Mouse (Mus musculus): ENCODE measurements around the gene Mvb12a.
A peak's percentile ranks its signal among the peaks of the same experiment; 100 is the strongest.

The Mvb12a gene

DNA sequence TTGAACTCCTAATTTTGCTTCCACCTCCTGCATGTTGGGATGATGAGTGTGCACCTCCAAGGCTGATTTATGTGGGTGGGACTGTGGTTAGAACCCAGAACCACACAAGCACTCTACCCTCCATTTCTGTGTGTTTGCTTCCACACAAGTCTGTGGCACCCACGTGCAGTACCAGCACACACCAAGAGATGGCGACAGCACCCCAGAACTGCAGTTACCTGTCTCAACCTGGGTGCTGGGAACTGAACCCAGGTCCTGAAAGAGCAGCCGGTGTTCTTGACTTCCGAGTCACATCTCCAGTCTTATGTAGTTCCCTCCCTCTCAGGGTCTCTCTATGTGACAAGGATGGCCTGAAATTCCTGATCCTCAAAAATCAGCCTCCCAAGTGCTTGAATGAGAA is 21.3 kb downstream of the Mvb12a start:
- DNase-seq (ENCODE audit: low spot score) = no peak

DNA sequence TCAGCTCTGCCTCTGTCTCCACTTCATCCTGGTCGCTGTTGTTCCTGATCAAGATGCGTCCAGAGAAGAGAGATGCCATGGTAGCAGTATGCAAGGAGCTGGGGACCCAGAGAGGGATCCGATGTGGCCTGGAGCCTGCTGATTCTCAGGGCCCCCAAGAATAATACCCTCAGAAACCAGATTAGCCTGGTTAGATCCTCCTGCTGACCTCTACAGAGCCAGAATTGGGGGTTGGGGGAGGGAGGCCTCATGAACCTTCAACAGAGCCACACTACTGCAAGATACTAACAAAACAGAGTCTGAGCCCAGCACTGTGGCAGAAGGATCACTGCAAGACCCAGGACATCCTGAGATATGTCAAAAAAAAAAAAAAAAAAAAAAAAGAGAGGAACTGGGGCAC is 23.8 kb downstream of the Mvb12a start, which contains the start of gene Nxnl1:
Nxnl1 (minus strand) TSS at position 101 of the 400 bp plus-strand sequence.
- DNase-seq (ENCODE audit: low spot score) = no peak

DNA sequence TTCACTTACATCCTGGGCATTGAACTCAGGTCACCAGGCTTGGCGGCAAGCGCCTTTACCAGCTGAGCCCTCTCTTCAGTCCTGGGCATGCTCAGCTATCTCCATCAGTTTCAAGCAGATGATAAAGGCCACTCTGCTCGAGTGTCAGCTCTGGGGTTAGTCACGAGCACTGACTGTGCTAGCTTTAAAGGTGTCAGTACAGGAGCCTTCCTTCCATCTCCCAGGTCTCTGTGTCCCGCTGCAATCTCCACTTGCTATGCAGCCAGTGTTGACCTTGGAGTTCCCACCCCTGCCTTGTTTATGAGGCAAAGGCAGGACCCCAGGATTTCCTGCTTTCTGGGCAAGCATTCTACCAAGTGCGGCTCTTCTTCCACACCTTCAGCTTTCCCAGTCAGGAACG is 24.9 kb downstream of the Mvb12a start:
- no peak for DNase-seq (ENCODE audit: low spot score)

DNA sequence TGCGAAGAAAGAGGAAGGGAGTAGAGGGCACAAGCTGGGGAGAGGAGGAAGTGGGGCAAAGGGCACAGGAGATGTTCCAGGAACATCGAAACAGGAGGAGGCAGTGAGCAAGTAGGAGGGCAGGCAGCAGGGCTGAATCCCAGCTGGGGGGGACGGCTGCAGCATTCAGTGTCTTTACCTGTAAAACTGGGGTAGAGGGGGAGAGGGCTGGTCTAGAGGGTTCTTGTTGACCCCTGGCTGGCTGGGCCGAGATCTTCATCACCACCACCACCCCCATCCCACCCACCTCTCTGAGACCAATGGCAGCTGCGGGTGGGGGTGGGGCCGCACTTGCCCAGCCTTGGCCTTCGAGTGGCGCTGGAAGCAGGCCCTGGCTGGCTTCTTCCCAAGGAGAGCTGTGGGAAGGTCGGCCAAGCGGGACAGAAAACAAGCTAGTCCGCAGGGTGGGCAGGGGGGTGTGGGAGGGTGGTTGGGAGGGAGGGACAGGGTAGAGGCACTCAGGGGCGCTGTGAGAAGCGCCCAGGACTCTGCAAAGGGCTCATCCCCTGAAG is 25.7 kb downstream of the Mvb12a start, which contains the start of gene Slc27a1:
Slc27a1 (plus strand) TSS at position 496 of the 551 bp plus-strand sequence.
- DNase-seq (ENCODE audit: low spot score) = peak; percentile 92

DNA sequence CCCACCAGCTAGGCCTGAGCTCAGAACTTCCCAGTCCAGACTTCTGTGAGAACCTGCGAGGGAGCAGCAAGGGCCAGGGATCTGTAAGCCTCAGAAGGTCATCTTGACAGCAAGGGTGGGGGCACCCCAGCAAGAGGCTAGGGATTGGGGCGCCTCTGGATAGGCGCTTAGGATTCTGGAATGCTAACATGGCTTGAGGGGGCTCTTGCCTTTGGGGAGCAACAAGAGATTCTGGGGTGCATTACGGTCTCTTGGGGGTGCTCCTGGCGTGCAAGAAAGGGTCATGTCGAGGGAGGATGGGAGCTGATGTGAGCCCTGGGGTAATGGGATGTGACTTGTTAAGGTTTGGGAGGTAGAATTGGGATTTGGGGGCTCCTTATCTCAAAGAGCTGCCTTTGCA is 26.2 kb downstream of the Mvb12a start:
- no peak for DNase-seq (ENCODE audit: low spot score)

DNA sequence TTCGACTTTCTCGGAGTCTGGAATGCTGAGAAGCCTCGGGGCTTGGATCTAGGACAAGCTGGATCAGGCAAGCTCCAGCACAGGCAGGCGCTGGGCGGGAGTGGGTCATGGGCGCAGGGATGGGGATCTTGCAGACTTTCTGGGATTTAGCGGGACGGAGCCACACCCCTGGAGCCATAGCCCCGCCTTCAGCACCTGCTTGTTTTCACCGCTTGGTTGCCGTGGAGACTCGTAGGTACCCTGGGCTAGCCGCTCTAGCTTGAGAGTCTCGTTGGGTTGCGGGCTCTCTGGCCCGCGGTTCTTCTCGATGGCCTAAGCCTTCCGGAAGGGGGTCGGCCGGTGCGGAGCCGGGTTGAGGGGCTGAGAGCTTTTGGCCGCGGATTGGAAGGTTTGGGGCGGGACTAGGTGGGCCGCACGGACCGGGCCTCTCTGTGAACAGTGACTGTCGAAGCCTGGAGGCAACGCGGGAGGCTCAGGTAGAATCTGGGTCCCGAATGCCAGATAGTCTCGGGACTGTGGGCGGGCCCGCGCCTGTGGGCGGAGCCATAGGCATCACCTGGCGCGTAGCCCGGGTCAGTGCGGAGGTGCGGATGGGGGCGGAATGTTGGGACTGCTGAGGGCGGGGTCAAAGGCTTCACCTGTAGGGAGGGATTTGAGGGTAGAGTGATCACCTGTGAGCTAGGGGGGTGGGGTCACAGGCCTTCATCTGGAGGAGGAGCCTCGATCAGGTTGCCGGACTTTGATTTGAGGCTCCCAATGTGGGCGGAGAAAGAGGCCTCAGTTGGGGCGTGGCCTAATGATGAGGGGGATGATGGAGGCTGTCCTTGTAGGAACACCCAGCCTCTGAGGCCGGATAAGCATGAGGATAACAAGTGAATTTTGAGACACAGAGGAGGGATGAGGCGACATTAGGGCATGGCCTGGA is 26.9 kb downstream of the Mvb12a start:
- peak; percentile 93 for DNase-seq (ENCODE audit: low spot score)

DNA sequence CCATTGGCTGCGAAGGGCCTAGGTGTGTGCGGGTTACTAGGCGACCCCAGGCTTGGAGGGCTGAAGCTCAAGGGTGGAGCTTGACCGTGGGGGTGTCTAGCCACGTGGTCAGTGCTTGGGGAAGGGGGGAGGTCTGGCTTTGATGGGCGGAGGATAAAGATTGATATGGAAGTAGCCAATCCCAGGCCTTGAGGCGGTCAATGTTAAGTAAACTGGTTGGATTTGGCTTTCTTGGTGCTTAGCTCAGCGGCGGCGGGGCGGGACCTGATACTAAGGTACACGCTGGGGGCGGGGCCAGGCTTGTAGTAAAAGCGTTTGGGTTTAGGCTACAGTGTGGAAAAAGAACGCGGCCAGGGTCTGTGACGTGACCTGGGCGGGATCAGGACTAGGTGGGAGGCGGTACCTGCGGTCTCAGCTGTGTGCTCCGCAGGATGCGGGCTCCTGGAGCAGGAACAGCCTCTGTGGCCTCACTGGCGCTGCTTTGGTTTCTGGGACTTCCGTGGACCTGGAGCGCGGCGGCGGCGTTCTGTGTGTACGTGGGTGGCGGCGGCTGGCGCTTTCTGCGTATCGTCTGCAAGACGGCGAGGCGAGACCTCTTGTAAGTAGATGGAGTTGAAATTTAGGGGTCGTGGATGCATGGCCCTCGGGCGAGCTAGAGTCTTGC is 27.7 kb downstream of the Mvb12a start:
- DNase-seq (ENCODE audit: low spot score) = peak; percentile 98

DNA sequence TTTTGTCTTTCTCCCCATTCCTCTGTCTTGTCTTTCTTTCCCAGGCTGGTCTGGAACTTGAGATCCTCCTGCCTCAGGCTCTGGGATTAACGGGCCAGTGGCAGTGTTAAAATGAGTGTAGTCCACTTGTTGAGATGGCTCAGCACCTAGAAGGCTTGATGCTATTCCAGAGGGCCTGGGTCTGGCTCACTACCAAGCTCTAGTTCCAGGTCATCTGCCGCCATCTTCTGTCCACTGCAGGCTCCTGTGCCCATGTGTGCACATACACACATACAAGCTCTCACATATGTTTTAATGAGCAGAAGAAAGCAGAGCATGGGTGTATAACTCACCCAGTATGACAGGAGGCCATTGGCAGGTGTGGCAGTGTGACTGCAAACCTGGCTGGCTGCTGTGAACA is 29.4 kb downstream of the Mvb12a start:
- DNase-seq (ENCODE audit: low spot score) = no peak

DNA sequence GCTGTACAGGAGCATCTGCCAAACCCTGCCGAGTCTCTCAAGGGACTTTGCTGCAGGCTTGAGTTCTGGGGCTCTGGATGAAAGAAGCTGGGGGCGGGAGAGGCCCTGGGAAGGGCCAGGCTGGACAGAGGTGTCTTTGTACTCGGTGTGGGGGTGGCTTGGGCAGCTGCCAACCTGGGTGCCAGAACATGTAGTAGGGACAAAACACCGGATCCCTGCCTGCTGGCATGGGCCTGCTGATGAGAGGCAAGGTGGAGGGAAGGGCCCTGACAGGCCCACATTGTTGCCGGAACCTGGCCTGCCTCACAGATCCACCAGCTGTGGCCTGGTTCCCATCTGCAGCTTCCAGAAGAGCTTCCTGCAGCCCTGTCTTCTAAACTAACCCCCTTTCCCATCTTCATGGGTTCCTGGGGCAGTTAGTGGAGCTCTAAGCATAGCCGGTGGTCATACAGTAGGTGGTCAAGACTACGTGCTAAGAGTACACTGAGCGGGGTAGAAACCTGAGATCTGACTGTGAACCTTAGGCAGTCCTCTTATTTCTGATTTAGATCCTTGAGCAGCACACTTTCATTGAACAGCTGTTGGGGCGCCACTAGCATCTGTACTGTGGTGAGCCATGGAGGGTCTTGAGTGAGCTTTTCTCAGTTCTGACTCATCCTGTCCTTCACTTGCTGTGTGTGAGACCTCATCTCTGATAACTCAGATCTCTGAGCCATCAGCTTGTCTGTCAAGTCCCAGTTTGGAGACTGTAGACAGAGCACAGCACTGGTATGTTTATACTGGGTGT is 30.3 kb downstream of the Mvb12a start:
- peak; percentile 94 for DNase-seq (ENCODE audit: low spot score)

DNA sequence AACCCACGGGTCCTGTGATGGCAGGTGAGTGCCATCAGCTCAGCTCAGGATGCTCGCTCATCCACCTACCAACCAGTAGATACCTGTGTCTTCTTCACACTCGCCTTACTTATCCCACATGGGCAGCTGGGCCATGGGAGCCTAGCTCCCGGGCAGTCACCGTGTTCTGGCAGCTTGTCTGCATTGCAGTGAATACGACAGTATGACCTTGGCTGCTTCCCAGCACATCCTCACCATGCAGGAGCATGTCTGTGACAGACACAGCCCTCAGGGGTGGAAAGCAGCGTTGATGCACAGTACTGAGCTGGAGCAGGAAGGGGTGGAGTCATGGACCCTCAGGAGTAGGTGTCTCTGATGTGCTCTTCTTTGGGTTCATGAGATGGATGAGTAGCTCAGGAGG is 31.7 kb downstream of the Mvb12a start:
- no peak for DNase-seq (ENCODE audit: low spot score)

DNA sequence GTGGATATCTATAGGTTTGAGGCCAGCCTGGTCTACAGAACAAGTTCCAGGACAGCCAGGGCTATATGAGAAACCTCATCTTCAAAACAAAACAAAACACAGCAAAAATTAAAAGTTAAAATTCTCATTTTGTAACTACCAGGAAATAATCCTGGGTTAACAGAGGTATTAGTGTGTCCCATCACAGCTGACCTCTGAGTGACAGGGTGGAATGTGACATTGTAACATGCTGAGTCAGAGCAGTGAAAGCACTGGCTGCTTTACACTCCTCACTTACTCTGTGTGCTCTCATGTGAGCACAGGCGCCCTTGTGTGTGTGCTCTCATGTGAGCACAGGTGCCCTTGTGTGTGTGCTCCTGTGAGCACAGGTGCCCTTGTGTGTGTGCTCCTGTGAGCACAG is 32.3 kb downstream of the Mvb12a start:
- DNase-seq (ENCODE audit: low spot score) = no peak

DNA sequence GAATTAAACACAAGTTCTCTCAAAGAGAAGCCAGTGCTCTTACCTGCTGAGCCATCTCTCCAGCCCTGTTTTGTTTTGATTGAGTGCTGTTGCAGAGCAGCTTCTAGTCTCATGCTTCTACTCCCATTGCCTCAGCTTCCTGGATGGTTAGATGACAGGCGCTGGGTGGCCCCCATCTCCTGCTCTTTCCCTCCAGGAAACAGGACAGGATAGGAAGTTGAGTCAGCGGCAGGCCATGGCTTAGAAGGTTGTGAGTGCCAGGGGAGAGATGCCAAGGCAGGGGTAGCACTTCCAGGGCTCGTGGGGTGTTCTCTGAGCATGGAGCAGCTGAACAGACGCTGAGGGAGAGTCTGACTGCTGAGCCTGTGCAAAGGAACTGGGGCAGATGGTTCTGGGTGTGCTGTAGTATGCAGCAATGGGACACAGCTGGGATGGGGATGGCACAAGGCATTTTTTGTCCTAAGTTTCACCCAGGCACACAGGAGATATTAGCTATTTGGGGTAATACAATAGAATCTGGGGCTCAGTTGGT is 35.2 kb downstream of the Mvb12a start:
- no peak for DNase-seq (ENCODE audit: low spot score)

DNA sequence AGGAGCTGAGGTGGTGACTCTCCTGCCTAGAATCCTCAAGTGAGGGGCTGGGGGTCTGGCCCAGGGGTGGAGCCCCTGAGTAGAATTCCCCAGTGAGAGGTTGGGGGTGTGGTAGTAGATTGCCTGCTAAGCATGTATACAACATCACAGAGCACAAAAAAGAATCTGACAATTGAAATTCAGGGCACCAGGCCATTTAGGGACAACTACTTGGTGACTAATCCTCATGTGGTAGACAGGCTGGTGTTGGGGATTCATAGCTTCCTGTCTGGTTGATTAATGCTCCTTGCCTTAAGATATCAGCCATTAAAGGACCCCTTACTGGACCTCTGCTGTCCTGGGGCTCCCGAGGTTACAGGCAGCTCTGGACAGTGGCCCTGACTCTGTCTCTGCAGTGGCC is 36.3 kb downstream of the Mvb12a start:
- DNase-seq (ENCODE audit: low spot score) = no peak

DNA sequence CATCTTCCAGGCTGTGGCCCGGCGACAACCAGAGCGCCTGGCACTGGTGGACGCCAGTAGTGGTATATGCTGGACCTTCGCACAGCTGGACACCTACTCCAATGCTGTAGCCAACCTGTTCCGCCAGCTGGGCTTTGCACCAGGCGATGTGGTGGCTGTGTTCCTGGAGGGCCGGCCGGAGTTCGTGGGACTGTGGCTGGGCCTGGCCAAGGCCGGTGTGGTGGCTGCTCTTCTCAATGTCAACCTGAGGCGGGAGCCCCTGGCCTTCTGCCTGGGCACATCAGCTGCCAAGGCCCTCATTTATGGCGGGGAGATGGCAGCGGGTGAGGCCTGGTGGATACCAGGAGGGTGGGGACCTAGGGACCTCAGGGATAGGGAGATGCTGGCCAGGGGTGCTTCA is 36.8 kb downstream of the Mvb12a start:
- DNase-seq (ENCODE audit: low spot score) = no peak

DNA sequence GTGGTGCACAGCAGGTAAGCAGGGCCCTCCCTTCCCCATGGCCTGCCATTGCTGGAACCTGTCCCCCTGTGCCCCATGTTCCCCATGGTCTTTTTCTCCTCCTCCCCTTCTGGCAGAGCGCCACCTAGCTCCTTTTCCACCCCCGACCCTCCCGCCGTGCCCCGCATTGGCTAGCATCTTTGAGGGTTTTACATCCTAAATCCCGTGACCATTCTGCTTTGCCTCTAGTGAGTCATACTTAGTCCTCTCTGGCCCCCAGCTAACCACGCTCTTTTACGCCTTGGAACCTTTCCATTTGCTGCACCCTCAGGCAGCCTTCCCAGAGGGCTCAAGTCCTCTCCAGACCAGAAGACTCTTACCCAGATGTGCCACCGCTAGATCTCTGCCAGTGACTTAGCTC is 37.5 kb downstream of the Mvb12a start:
- no peak for DNase-seq (ENCODE audit: low spot score)

DNA sequence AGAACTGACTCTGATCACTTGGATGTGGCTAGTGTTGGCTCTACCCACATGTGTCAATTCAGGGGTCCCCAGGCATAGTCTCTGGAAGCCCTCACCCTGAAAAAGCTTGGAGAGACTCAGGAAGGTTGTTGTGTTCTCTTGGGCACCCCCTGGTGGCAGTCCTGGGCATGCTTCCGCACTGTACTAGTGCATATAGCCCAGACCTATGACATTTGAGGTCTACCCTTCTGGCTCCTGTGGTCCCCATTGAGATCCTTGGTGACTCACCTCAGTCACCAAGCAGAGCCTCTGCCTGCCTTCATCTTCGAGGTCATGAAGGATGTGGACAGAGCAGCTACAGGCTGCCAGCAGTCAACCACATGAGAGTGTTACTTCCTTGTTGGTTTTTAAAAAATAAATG is 44.2 kb downstream of the Mvb12a start:
- peak; percentile 82 for DNase-seq (ENCODE audit: low spot score)

DNA sequence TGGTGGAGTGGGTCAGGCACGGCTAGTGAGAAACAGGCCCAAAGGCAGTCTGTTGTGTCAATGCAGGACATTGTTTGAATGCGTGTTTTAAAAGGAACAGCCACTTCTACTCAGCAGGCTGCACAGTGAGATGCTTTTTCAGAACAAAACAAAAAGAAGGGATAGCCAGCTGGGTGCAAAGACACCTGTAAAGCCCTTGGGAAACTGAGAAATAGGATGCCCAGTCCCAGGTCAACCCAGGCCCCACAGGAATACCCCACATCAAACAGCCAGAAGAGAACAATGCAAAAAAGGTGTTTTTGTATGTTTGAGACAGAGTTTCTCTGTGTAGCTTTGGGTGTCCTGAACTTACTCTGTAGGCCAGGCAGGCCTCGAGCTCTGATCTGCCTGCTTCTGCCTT is 46.0 kb downstream of the Mvb12a start:
- DNase-seq (ENCODE audit: low spot score) = no peak

DNA sequence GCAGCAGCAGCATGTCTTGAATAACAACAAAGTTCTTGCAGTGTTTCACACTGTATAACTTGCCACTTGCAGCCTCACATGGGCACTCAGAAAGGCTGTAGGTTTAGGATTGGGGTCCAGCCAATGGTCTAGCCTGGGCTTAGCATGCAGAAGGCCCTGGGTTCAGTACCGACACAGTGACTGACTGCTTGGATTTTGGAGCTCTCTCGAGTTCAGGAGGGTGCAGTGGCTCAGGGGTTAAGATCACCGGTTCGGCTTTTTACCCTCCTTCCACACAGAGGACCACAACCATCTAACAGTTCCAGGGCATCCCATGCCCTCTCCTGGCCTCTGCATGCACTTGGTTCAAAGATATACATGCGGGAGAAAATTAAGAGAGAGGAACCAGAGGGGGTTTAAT is 48.3 kb downstream of the Mvb12a start:
- DNase-seq (ENCODE audit: low spot score) = no peak

DNA sequence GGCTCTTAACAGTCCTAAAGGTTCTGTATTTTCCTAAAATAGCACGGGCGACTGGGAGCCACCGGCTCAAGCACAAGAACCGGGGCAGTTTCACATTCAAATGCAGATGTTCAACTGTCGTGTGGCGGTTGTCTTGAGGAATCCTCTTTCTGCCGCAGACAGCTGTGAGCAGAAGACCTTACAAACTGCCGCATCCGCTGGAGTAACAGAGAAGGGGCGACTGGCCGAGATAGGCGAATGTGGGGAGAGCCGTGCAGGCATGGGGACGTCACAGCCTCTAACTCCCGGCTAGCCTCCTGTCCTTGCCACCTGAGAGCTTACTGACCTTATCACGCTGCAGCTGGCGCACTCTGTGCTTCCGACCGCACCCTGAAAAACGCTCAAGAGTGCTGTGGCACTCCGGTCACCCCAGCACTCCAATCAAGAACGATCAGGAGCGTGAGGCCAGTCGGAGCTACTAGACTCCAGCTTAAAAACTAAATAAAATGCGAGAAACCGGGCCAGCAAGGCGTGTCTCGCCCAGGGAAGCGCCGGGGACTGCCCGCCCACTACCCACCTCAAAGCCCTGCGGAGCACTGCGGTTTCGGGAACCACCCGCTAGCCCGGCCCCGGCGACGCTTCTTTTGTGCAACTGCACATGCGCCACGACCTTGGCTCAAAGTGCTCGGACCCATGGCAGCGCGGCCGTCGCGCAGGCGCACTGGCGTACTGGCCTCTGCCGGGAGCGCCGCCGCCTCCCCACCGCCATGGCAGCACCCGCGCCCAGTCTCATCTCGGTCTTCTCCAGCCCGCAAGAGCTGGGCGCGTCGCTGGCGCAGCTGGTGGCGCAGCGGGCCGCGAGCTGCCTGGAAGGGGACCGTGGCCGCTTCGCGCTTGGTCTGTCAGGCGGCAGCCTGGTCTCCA is 49.0 kb downstream of the Mvb12a start, which contains the start of gene Pgls:
Pgls (plus strand) TSS at position 706 of the 903 bp plus-strand sequence.
- peak; percentile 95 for DNase-seq (ENCODE audit: low spot score)

DNA sequence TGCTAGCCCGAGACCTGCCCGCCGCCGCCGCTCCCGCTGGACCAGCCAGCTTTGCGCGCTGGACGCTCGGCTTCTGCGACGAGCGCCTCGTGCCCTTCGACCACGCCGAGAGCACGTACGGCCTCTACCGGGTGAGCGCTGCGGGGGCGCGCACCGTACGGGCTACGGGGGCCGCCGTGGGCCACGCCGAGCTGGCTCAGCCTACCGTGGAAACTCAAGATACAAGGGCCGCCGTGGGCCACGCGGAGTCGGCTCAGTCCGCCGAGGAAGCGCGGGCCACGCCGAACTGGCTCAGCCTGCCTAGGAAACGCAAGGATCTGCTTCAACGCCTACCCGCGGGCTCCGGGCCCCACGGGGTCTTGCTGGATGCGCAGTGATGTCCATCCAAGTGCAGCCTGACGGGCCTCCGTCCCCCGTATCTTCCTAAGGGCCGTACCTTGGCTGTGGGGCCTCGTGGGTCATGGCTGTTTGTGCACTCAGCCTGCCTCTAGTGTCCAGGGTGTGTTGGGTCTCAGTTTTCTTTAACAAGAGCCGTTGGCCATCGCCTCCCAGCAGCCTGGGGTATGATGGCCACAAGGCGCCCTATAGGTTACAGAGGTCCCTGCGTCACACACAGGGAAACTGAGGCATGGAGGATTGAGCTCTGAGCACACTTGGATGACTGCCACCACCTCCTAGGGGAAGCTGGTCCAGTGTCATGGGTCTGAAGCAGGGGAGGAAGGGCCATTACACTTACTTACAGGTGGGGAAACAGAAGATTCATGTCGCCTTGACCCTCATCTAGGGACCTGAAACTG is 49.9 kb downstream of the Mvb12a start:
- DNase-seq (ENCODE audit: low spot score) = peak; percentile 80

Data from testis, postnatal 10 days (tissue).